Mouse (Mus musculus) forebrain, embryonic 12.5 days (tissue): ENCODE measurements around the gene Ice2. TPM values are rescaled to one million over a fixed set of nuclear protein-coding genes. Genes with fewer than 3 reads are reported as not detected.

Experiments
- ATAC-seq: fragments of 200-750 bp; cut with Nextera tagmentation; 2 replicates; pipeline ENCODE4 v1.8.0; 2017; ENCODE audit warnings: moderate TSS enrichment; ENCODE audit not compliant: low FRiP score
- H3K27ac ChIP-seq: fragments of 300-500 bp; sonication (generic); 2 replicates; pipeline ENCODE4 v1.5.1; 2016; ENCODE audit warnings: mild to moderate bottlenecking
- H3K27me3 ChIP-seq: fragments of 300-500 bp; sonication (generic); 2 replicates; pipeline ENCODE4 v1.6.1; 2016; ENCODE audit warnings: mild to moderate bottlenecking
- H3K36me3 ChIP-seq: fragments of 300-500 bp; sonication (generic); replicated peaks from 2 replicates; pipeline ENCODE4 v1.6.1; 2016; ENCODE audit warnings: mild to moderate bottlenecking
- H3K4me1 ChIP-seq: fragments of 300-500 bp; sonication (generic); 2 replicates; pipeline ENCODE4 v1.6.1; 2016
- H3K4me2 ChIP-seq: fragments of 300-500 bp; sonication (generic); 2 replicates; pipeline ENCODE4 v1.6.1; 2016; ENCODE audit warnings: mild to moderate bottlenecking, moderate library complexity
- H3K4me3 ChIP-seq: fragments of 300-500 bp; sonication (generic); replicated peaks from 2 replicates; pipeline ENCODE4 v1.5.1; 2016; ENCODE audit warnings: mild to moderate bottlenecking
- H3K9ac ChIP-seq: fragments of 300-500 bp; sonication (generic); 2 replicates; pipeline ENCODE4 v1.6.1; 2016; ENCODE audit warnings: mild to moderate bottlenecking
- H3K9me3 ChIP-seq: fragments of 300-500 bp; sonication (generic); 2 replicates; pipeline ENCODE4 v1.6.1; 2016
- WGBS: fragments of 180-500 bp; shearing (Covaris S2); methylation state at CpG from one replicate; pipeline ENCODE4 v1.1.7; 2016; 5-methylcytosine and 5-hydroxymethylcytosine counted together
- polyA plus RNA-seq: library from polyadenylated mRNA; unstranded; fragments of >200 nt; fragmentation: Nextera tagmentation; extraction: Ambion mirVana; gene quantifications from 2 replicates; pipeline ENCODE4 v1.2.1, GENCODE M21; 2016

Gene Ice2
- polyA plus RNA-seq, 1 experiment from 2014 or later = 21.3 TPM

DNA sequence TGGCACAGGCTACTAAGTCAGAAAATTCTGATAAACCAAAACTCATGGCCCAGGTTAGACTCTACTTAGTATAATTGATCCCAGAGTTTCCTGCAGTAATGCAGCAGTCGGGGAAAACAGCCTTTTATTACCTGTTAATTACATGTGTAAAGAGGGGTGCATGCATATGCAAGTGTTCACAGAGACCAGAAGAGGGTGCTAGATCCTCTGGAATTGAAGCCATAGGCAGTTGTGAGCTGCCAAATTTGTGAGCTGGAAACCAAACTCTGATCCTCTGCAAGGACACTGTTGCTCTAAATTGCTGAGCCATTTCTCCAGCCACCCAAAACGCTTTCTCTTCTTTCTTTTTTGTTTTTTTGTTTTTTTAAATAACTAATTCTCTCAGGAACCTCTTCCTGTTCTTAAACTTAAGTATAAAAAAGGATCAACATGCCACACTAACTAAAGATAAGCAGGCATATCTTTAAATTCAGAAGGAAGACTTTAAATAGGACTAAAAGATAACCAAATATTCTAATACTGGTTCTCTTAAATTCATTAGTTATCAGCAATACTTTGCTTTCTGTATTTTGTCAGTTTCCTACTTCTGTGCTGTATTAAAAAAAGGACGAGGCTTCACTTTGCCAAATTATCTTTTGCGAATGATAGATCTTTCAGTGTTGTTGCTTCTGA is 20.6 kb upstream of the Ice2 start:
- H3K4me1 ChIP-seq = peaks cover 9% of the 10 kb centered on the region
- no peak overlapping the region for H3K4me3 ChIP-seq
- H3K36me3 ChIP-seq = no peaks in the 10 kb centered on the region
- H3K4me2 ChIP-seq = no peak overlapping the region
- 89% methylated on average over 4 of the region's 4 CpGs for WGBS
- ATAC-seq = no peak
- H3K9ac ChIP-seq = no peak overlapping the region
- H3K27me3 ChIP-seq = no peaks in the 10 kb centered on the region
- no peaks in the 10 kb centered on the region for H3K9me3 ChIP-seq
- no peak overlapping the region for H3K27ac ChIP-seq

DNA sequence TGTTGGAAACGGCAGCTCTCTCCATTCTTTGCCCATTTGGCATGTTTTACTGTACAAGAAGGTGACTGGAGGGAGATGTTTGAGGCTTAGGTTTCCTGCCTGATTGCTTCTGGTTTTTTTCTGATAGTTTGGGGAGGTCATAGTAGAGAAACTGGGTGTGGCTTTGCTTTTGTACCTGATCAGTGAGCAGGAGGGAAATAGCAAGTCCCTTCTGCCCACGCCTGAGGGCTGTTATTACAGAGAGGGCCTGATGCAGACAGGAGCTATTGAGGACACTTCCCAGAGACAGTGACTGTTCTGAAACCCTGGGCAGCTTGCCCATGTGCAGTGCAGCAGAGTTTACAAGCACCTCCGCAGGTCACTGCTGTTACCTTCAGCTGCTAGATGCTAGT is 20.1 kb upstream of the Ice2 start:
- 95% methylated on average over 3 of the region's 3 CpGs for WGBS
- Histone ChIP-seq H3K4me3 (no peak overlapping the region), H3K27me3 (no peaks in the 10 kb centered on the region), H3K4me2 (no peak overlapping the region), H3K36me3 (no peaks in the 10 kb centered on the region), H3K9ac (no peak overlapping the region), H3K9me3 (no peaks in the 10 kb centered on the region), H3K4me1 (peaks cover 5% of the 10 kb centered on the region), H3K27ac (no peak overlapping the region)
- ATAC-seq = no peak

DNA sequence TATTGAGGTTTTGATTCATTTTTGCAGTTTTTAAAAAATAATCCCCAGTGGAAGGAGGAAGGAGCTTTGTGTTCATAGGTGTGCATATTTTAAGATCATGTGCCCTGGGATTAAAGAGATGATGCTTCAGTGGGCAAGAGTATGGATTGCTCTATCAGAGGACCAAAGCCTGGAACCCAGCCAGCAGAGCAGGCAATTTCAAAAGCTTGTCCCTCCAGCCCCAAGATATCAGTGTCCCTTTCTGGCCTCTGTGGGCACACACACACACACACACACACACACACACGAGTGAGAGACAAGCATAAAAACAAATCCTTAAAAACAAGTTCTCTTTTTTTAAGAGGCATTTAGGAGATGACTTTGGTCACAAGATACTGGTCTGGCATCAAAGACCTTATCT is 17.2 kb upstream of the Ice2 start:
- Histone ChIP-seq H3K4me3 (no peak overlapping the region), H3K9me3 (no peaks in the 10 kb centered on the region), H3K36me3 (no peaks in the 10 kb centered on the region), H3K4me1 (no peaks in the 10 kb centered on the region), H3K27me3 (no peaks in the 10 kb centered on the region), H3K27ac (no peak overlapping the region), H3K4me2 (no peak overlapping the region), H3K9ac (no peak overlapping the region)
- 71% methylated on average over 1 of the region's 1 CpGs for WGBS
- ATAC-seq = no peak

DNA sequence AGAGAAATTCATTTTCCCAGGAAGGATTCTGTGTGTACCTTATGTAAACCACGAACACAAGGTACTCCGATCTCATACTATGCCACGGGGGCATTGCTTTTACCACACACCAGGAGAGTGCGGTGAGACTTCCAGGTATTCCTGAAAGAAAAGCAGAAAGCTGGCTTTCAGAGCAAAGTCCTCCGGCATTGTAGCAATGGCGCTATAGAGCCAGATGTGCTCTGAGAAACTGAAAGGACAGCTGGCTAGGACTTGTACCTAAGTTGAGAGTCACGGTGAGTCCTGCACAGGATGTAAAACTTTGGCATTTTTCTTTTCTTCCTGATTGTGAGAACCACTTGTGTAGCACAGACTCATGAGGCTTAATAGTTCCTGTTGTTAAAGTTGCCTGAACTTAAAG is 16.0 kb upstream of the Ice2 start:
- no peak overlapping the region for H3K4me3 ChIP-seq
- ATAC-seq = no peak
- H3K4me2 ChIP-seq = no peak overlapping the region
- no peaks in the 10 kb centered on the region for H3K27me3 ChIP-seq
- no peak overlapping the region for H3K27ac ChIP-seq
- 56% methylated on average over 7 of the region's 7 CpGs for WGBS
- no peaks in the 10 kb centered on the region for H3K4me1 ChIP-seq
- H3K36me3 ChIP-seq = no peaks in the 10 kb centered on the region
- H3K9ac ChIP-seq = no peak overlapping the region
- no peaks in the 10 kb centered on the region for H3K9me3 ChIP-seq

DNA sequence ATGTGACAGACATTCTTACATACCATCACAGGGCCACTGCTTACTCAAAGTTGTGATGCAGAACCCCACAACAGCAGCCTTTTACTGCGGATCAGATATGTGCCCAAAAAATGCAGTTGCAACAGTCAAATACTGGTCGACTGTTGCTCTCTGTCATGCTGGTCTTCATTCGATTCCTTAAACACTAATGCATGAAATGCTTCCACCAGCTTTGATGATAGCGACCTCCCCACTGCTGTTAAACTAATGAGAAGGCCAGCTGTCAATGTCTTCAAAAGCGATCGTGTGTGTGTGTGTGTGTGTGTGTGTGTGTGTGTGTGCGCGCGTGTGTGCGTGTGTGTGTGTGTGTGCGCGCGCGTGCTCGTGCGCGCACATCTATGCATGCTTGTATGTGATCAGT is 13.2 kb upstream of the Ice2 start:
- Histone ChIP-seq H3K36me3 (no peaks in the 10 kb centered on the region), H3K9me3 (no peaks in the 10 kb centered on the region), H3K27ac (no peak overlapping the region), H3K4me2 (no peak overlapping the region), H3K27me3 (no peaks in the 10 kb centered on the region), H3K4me1 (no peaks in the 10 kb centered on the region), H3K4me3 (no peak overlapping the region), H3K9ac (no peak overlapping the region)
- 91% methylated on average over 17 of the region's 17 CpGs for WGBS
- ATAC-seq = no peak

DNA sequence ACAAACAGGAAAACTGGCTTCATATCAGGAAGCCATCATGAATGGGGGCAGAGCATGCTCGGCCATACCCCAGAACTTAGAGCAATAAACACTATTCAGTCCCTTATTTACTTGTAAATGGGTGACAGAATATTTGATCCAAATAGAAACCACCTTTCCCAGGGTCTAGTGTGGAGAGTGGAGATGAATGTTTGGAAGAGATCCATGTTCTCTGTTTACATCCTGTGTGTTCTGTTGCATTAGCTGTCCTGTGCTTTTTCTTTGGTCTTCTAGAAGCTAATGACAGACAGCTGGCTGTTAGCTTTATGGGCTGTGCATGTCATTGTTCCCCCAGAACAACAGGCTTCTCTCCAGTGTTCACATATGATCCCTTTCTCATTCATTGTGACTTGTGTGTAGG is 12.8 kb upstream of the Ice2 start:
- Histone ChIP-seq H3K27ac (no peak overlapping the region), H3K4me3 (no peak overlapping the region), H3K4me1 (no peaks in the 10 kb centered on the region), H3K27me3 (no peaks in the 10 kb centered on the region), H3K9ac (no peak overlapping the region), H3K9me3 (no peaks in the 10 kb centered on the region), H3K36me3 (no peaks in the 10 kb centered on the region), H3K4me2 (no peak overlapping the region)
- no peak for ATAC-seq
- WGBS = 80% methylated on average over 1 of the region's 1 CpGs

DNA sequence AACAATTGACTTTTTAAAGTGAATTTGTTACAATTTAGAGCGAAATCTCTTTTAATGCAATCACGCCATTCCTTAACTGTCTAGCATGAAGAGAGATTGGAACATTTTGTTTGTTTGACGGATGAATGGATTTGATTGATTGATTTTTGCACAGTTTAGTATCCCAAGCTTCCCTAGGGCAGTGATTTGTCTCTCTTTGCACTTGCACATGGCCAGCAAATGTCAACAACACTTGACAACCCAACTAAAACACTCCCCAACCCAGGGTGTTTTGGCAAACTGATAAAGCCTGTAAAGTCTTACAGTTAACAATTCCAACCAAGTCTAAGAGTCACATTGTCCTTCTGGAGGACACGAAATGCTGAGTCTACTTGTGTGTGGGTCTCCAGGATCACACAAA is 10.4 kb upstream of the Ice2 start:
- no peak overlapping the region for H3K4me3 ChIP-seq
- no peak overlapping the region for H3K9ac ChIP-seq
- H3K4me1 ChIP-seq = no peaks in the 10 kb centered on the region
- H3K9me3 ChIP-seq = no peaks in the 10 kb centered on the region
- no peak overlapping the region for H3K27ac ChIP-seq
- no peak overlapping the region for H3K4me2 ChIP-seq
- H3K27me3 ChIP-seq = no peaks in the 10 kb centered on the region
- H3K36me3 ChIP-seq = no peaks in the 10 kb centered on the region
- ATAC-seq = no peak
- 83% methylated on average over 4 of the region's 4 CpGs for WGBS

DNA sequence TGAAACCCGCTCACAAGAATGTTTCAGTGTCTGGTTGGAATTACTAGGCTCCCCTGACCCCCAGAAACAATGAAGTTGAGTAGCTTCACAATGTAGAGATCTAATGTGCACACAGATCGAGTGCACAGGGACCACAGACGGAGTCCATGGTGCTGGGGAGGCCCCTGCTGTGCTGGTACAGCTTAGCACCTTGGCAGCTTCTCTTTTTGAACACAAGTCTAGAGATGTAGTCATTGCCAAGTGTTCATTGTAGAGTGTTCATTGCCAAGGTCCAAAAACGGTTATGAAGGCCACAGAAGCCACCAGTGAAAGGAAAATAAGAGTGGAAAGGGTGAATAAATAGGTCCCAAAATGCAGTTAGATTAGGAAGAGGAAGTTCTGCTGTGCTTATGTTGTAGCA is 7.1 kb upstream of the Ice2 start:
- ATAC-seq = no peak
- Histone ChIP-seq H3K4me1 (no peaks in the 10 kb centered on the region), H3K4me3 (no peak overlapping the region)

DNA sequence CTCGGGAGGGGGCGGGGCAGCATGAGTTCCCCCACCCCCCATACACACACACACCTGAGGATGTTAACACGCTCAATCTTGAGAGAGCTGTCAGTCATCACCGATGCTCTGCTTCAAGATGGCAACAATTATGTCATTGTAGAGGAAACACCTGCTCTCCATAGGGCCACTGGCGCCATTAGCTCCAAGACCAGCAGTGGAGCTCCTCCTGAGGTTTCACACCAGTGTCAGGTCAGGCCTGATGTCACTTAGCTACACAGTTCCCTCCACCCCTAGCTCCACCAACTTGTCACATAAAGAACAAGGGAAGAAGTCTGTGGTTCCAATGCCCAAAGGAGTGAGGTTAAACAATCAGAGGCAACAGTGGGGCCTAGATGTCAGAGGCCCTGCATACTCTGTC is 3.5 kb upstream of the Ice2 start:
- H3K36me3 ChIP-seq = no peaks in the 10 kb centered on the region
- H3K27me3 ChIP-seq = 0 out of 2 replicates have a peak, but pooled peaks cover 4% of the 10 kb centered on the region
- H3K27ac ChIP-seq = no peak overlapping the region
- H3K4me1 ChIP-seq = peaks cover 10% of the 10 kb centered on the region
- H3K4me3 ChIP-seq = no peak overlapping the region
- no peak overlapping the region for H3K9ac ChIP-seq
- 93% methylated on average over 5 of the region's 5 CpGs for WGBS
- no peak for ATAC-seq
- no peaks in the 10 kb centered on the region for H3K9me3 ChIP-seq
- no peak overlapping the region for H3K4me2 ChIP-seq

More for the DNA sequence above, 7.1 kb upstream of the Ice2 start:
- Histone ChIP-seq H3K36me3 (no peaks in the 10 kb centered on the region), H3K9ac (no peak overlapping the region), H3K4me2 (no peak overlapping the region), H3K27ac (no peak overlapping the region), H3K9me3 (no peaks in the 10 kb centered on the region), H3K27me3 (0 out of 2 replicates have a peak, but pooled peaks cover 4% of the 10 kb centered on the region)
- 67% methylated on average over 4 of the region's 4 CpGs for WGBS

DNA sequence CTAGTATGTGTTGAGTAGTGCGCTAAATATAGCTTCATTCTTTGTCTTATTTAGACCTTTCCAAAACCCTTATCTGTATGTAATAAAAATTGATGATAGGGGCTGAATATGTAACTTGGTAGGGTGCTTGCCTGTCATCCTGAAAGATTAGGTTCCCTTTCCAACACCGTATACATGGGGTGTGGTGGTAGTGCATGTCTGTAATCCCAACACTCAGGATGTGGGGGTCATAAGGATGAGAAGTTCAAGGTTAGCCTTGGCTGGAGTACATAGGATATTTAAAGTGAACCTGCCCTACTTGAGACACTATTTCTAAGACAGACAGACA is 310 bp upstream of the Ice2 start:
- no peaks in the 10 kb centered on the region for H3K36me3 ChIP-seq
- H3K9ac ChIP-seq = peak overlapping the region; percentile 86
- WGBS = 70% methylated on average over 2 of the region's 2 CpGs
- 0 out of 2 replicates have a peak, but pooled peaks cover 4% of the 10 kb centered on the region for H3K27me3 ChIP-seq
- no peaks in the 10 kb centered on the region for H3K9me3 ChIP-seq
- H3K4me2 ChIP-seq = peak overlapping the region; percentile 87
- peak overlapping the region; percentile 93 for H3K27ac ChIP-seq
- ATAC-seq = peak; percentile 47; the same call in 1 of the 2 replicates
- peaks cover 10% of the 10 kb centered on the region for H3K4me1 ChIP-seq
- peak overlapping the region; percentile 74 for H3K4me3 ChIP-seq

DNA sequence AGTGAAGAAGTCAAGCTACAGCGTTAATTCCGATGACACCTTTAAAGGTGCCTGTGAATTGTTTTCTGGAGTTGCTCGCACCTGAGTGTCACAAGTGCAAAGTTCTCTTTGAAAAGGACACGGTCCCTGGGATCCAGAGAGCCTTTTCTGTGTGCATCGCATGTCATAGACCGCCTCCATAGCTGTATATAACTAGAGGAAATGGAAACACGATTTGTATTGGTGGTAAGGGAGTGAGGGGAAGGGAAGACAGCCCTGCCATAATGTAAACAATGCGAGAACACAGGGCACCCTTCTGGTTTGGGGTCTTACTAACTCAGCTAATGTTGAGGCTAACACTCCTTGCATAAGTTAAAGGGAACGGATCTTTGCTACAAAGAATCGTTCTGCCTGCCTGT is 746 bp downstream of the Ice2 start:
- Histone ChIP-seq H3K36me3 (no peaks in the 10 kb centered on the region), H3K27ac (peak overlapping the region; percentile 93), H3K9me3 (no peaks in the 10 kb centered on the region), H3K4me2 (peak overlapping the region; percentile 87), H3K9ac (peak overlapping the region; percentile 86), H3K27me3 (0 out of 2 replicates have a peak, but pooled peaks cover 4% of the 10 kb centered on the region), H3K4me3 (peak overlapping the region; percentile 74), H3K4me1 (peaks cover 10% of the 10 kb centered on the region)
- WGBS = 22% methylated on average over 10 of the region's 10 CpGs
- ATAC-seq = peak; percentile 19; the same call in 1 of the 2 replicates

DNA sequence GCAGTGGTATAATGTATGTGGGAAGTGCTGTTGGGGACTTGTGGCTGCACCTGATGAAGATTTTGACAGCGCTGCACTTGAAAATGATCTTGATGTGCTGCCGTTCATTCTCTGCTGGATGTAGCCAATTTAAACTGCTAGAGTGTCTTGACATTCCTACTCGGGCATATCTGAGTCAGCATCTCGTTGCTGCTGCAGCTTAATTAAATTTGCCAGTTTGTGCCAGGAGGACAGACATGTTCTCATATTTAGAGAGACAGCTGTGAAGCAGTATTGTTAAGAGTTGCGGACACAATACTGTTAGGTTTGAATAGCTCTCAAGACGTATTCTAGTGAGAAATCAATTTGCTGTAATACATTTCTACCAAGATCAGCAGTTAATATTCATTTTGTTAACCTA is 7.0 kb downstream of the Ice2 start:
- H3K27ac ChIP-seq = no peak overlapping the region
- no peak overlapping the region for H3K4me3 ChIP-seq
- no peaks in the 10 kb centered on the region for H3K4me1 ChIP-seq
- 0 out of 2 replicates have a peak, but pooled peaks cover 5% of the 10 kb centered on the region for H3K36me3 ChIP-seq
- no peak for ATAC-seq
- WGBS = 73% methylated on average over 6 of the region's 6 CpGs
- no peaks in the 10 kb centered on the region for H3K9me3 ChIP-seq
- no peaks in the 10 kb centered on the region for H3K27me3 ChIP-seq
- H3K9ac ChIP-seq = no peak overlapping the region
- no peak overlapping the region for H3K4me2 ChIP-seq

DNA sequence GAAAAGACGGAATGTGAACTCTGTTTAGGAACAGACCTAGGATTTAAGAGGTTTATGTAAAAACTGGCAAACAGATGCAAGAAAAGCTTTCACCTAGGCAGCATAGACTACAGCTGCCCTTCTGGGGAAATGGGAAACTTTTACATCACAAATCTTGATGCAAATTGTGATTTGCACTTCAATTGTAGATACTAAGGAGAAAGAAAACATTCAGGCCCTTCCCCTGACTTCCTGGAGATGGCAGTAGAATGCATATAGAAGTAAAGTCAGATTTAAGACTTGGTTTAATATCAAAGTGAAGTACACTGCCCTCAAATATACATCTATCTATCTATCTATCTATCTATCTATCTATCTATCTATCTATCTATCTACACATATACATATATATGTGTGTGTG is 21.8 kb downstream of the Ice2 start:
- WGBS = 96% methylated on average over 1 of the region's 1 CpGs
- Histone ChIP-seq H3K9me3 (no peaks in the 10 kb centered on the region), H3K27me3 (no peaks in the 10 kb centered on the region), H3K4me1 (no peaks in the 10 kb centered on the region), H3K4me2 (no peak overlapping the region), H3K36me3 (peaks cover 40% of the 10 kb centered on the region), H3K9ac (no peak overlapping the region), H3K27ac (no peak overlapping the region), H3K4me3 (no peak overlapping the region)
- no peak for ATAC-seq
